Mouse (Mus musculus): ENCODE data around the gene Fli1.

The Fli1 gene

DNA sequence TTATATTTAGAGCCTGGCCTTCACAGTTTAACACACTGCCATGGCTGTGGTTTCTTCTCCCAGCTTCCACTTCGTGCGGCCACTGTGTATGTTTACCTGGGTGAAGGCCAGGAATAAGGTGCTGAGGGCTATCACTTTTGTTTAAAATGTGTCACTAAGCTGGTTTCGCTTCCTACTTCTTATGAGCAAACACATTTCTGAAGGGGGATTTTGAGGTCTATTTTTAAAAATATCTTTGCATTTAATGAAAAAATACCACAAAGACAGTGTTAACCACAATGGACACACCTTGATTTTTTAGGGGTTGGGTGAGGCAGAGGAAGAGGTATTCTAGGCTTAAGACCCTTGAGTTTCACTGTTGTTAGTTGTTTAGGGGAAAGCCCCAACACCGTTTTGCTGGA, 147.9 kb downstream of the Fli1 start:
- DNase-seq = no peak

DNA sequence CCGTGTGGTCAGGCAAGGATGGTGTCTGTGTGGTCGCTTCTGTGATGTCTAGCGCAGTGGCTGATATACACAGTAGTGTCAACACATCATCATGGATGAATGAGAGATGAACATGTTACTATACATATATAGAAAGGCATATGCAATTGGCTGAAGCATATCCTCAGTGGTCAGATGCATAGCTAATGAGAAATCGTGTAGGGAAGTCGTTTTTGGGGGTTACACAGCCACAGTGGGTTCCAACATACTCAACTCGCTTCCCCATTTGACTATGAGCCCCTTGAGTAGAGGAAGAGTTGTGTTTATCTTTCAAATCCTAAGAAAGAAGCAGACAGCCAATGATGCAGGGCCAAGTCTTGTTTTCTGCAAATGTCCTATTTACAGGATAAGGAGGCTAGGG, 149.9 kb downstream of the Fli1 start:
- no peak for DNase-seq

DNA sequence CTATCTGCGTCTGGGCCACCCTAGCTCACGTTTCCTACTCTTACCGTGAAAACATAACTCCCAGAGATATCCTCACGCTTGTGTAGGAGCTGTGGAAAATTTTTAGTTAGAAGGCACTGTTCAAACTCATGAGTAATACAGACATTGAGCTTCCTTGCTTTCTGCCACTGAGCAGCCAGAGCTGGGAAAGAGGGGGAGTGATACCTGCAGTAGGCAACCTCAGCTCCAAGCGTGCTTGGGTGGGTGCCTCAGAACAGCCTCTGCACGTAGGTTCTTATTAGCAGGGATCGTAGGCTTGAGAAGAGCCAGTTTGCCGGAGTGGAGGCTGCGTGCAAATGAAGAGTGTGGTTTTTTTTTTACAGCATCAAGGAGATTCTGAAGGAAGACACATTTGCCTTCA, 151.0 kb downstream of the Fli1 start:
- DNase-seq = no peak

GRCm38 (mm10) chr9:32391092-32391491, 151.6 kb downstream of the Fli1 start:
- no peak for DNase-seq

DNA sequence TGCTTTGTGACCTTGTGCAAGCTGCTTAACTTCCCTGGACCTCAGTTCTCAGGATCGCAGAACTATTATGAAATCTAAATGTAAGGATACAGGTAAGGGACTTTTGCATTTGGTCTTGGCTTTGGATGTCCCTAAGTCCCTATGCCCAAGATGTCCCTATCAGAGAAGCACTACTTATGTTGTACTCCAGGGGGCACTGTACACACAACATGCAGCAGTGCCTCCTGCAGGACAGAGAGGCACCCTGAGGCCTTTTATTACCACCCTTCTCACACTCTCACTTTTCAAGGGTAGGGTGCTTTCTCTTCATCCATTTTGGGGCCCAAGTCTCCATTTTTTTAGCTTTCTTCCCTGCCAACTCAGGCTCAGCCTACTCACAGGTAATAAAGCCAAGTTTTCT, 154.5 kb downstream of the Fli1 start:
- DNase-seq = no peak

- no peak for DNase-seq
These were observed 157.8 kb downstream of the Fli1 start for GRCm38 (mm10) chr9:32384906-32385305.

- no peak for DNase-seq
These were observed 165.6 kb downstream of the Fli1 start for GRCm38 (mm10) chr9:32376863-32377590.

DNA sequence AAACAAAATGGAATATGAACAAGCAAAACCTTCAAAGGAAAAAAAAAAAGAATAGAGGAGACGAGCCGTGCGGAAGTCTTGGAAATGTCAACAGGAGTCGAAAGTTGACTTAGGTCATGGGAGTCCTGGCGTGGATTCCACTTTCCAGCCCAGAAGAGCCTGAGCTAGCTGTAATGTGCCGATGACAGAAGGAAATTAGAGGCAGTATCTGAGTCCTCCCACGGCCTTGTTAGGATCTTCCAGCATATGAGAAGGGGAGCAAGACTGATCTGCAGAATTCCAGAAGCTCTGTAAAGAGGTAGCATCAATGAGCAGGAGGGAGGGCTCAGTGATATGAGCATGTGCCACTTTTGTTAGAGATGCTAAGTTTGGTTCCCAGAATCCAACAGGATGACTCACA, 166.6 kb downstream of the Fli1 start:
- no peak for DNase-seq

DNA sequence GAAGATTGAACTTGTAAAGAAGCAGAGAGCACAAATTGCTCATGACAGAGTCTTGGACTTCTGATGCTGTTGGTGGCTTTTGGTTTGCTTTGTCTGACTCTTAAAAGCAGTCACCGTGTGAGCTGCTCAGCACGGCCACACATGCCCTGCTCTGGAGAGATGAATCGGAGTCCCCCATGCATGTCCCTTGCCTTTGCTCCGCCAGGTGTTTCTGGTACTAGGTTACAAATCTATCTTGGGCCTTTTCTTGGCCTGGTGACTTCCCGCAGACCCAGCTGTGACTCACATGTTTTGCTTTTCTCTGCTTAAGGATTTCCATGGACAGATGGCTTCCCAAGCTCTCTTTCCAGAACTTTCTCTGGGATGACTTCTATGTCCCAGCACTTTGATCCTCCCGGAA, 169.0 kb downstream of the Fli1 start:
- DNase-seq = no peak
